Mouse (Mus musculus) megakaryocyte, embryonic 14.5 days (primary cell): ENCODE data around the gene Fbxw7.

Experiments
- FLI1 ChIP-seq: IDR thresholded peaks from 2 replicates; pipeline ENCODE4 v1.6.1; 2012; ENCODE audit warnings: low read length, inconsistent platforms, mixed read lengths
- GATA1 ChIP-seq: IDR thresholded peaks from 3 replicates; pipeline ENCODE4 v1.6.1; 2012; ENCODE audit warnings: mixed read lengths, low read length, inconsistent platforms, borderline replicate concordance

DNA sequence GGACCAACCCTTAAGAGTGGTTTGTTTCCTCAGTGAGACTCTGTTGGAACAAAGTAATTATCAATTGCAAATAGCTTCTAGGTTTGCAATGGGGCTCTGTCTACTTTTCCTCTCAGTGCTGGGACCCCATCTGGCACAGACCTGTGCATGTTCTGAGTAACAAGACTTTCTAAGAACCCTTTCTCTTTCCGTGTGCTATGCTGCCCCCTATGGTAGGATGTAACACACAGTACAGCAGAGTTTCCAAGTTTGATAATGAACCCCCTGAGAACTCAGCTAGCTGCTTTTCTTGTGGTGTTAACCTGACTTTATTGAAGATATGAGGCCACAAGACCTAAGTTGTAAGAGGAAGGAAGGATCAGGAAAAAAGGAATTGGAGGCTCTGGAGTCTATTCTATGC is 91.5 kb downstream of the Fbxw7 start:
- TF ChIP-seq GATA1 (no peak), FLI1 (no peak)
